Mouse (Mus musculus): ENCODE measurements around the gene Katnal1.
A peak's percentile ranks its signal among the peaks of the same experiment; 100 is the strongest.

Katnal1 gene

GRCm38 (mm10) chr5:148924051-148924450 is 5.1 kb downstream of the Katnal1 start:
- DNase-seq: no peak

- DNase-seq: no peak
These were observed 5.7 kb downstream of the Katnal1 start for GRCm38 (mm10) chr5:148923408-148923807.

GRCm38 (mm10) chr5:148922773-148923172 is 6.3 kb downstream of the Katnal1 start:
- no peak for DNase-seq

- DNase-seq: no peak
These were observed 11.1 kb downstream of the Katnal1 start for GRCm38 (mm10) chr5:148918049-148918448.

- no peak for DNase-seq
These were observed 12.3 kb downstream of the Katnal1 start for GRCm38 (mm10) chr5:148916775-148917174.

GRCm38 (mm10) chr5:148912262-148912661 is 16.9 kb downstream of the Katnal1 start:
- DNase-seq: no peak

- no peak for DNase-seq
These were observed 19.1 kb downstream of the Katnal1 start for GRCm38 (mm10) chr5:148910066-148910465.

- DNase-seq: peak; percentile 55 to 66
These were observed 19.7 kb downstream of the Katnal1 start for GRCm38 (mm10) chr5:148909402-148909801.

GRCm38 (mm10) chr5:148909057-148909395 is 20.1 kb downstream of the Katnal1 start:
- DNase-seq: no peak

- no peak for DNase-seq
These were observed 20.7 kb downstream of the Katnal1 start for GRCm38 (mm10) chr5:148908191-148909056.

GRCm38 (mm10) chr5:148906305-148906704 is 22.8 kb downstream of the Katnal1 start:
- no peak for DNase-seq

- peak; percentile 59 to 78 for DNase-seq
These were observed 24.3 kb downstream of the Katnal1 start for GRCm38 (mm10) chr5:148904846-148905245.

- peak; percentile 71 to 85 for DNase-seq
These were observed 29.8 kb downstream of the Katnal1 start for GRCm38 (mm10) chr5:148899361-148899760.

GRCm38 (mm10) chr5:148897941-148898417 is 31.1 kb downstream of the Katnal1 start:
- peak; percentile 30 to 38 for DNase-seq

- no peak for DNase-seq
These were observed 31.9 kb downstream of the Katnal1 start for GRCm38 (mm10) chr5:148897069-148897702.

- DNase-seq: no peak
These were observed 32.6 kb downstream of the Katnal1 start for GRCm38 (mm10) chr5:148896515-148896914.

GRCm38 (mm10) chr5:148895833-148896232 is 33.3 kb downstream of the Katnal1 start:
- no peak for DNase-seq

- DNase-seq: peak; percentile 32 to 34
These were observed 34.1 kb downstream of the Katnal1 start for GRCm38 (mm10) chr5:148895034-148895433.

GRCm38 (mm10) chr5:148890237-148890636 is 38.9 kb downstream of the Katnal1 start:
- no peak for DNase-seq

GRCm38 (mm10) chr5:148888032-148888431 is 41.1 kb downstream of the Katnal1 start:
- DNase-seq: no peak

GRCm38 (mm10) chr5:148885821-148886609 is 43.1 kb downstream of the Katnal1 start:
- DNase-seq: no peak

- DNase-seq: no peak
These were observed 45.4 kb downstream of the Katnal1 start for GRCm38 (mm10) chr5:148883671-148884070.

- peak in 1 of 2 experiments; percentile 27 for DNase-seq
These were observed 49.9 kb downstream of the Katnal1 start for GRCm38 (mm10) chr5:148879218-148879617.

Measured in kidney, adult 8-10 months (tissue).